Mouse (Mus musculus) stomach, embryonic 16.5 days (tissue): ENCODE measurements around the gene Gstp2. TPM values are rescaled to one million over a fixed set of nuclear protein-coding genes. Genes with fewer than 3 reads are reported as not detected.
"Not testable (repeated sequence)": the region's sequence is repeated elsewhere in the genome, so short reads cannot be mapped to it uniquely, and the experiment has no call there.

Experiments
- ATAC-seq: fragments of 200-750 bp; cut with Nextera tagmentation; 2 replicates; pipeline ENCODE4 v1.8.0; 2017; ENCODE audit warnings: moderate number of reproducible peaks, moderate TSS enrichment; ENCODE audit not compliant: insufficient read depth, low FRiP score
- H3K27ac ChIP-seq: fragments of 300-500 bp; sonication (generic); 2 replicates; pipeline ENCODE4 v1.5.1; 2014; ENCODE audit warnings: low read length
- H3K27me3 ChIP-seq: fragments of 300-500 bp; sonication (generic); 2 replicates; pipeline ENCODE4 v1.6.1; 2014; ENCODE audit warnings: low read length, control low read depth, mixed read lengths; ENCODE audit not compliant: control insufficient read depth, insufficient read depth
- H3K36me3 ChIP-seq: fragments of 300-500 bp; sonication (generic); 2 replicates; pipeline ENCODE4 v1.6.1; 2014; ENCODE audit warnings: low read length; ENCODE audit not compliant: control insufficient read depth, insufficient read depth
- H3K4me1 ChIP-seq: fragments of 300-500 bp; sonication (generic); 2 replicates; pipeline ENCODE4 v1.6.1; 2014; ENCODE audit warnings: low read length, control low read depth, mixed read lengths; ENCODE audit not compliant: control insufficient read depth, insufficient read depth
- H3K4me2 ChIP-seq: fragments of 300-500 bp; sonication (generic); 2 replicates; pipeline ENCODE4 v1.6.1; 2014; ENCODE audit warnings: low read depth, low read length, mixed read lengths
- H3K4me3 ChIP-seq: fragments of 300-500 bp; sonication (generic); replicated peaks from 2 replicates; pipeline ENCODE4 v1.5.1; 2014; ENCODE audit warnings: mild to moderate bottlenecking, low read length
- H3K9ac ChIP-seq: fragments of 300-500 bp; sonication (generic); 2 replicates; pipeline ENCODE4 v1.6.1; 2014; ENCODE audit warnings: low read length
- H3K9me3 ChIP-seq: fragments of 300-500 bp; sonication (generic); replicated peaks from 2 replicates; pipeline ENCODE4 v1.6.1; 2016; ENCODE audit warnings: low read length, control low read depth; ENCODE audit not compliant: control insufficient read depth
- WGBS: fragments of 180-500 bp; shearing (Covaris S2); extraction: QIAGEN DNeasy Blood & Tissue Kit; methylation state at CpG from one replicate; pipeline ENCODE4 v1.1.7; 2014; 5-methylcytosine and 5-hydroxymethylcytosine counted together
- polyA plus RNA-seq: library from polyadenylated mRNA; unstranded; fragments of >200 nt; fragmentation: Nextera tagmentation; extraction: Ambion mirVana; gene quantifications from 2 replicates; pipeline ENCODE4 v1.2.1, GENCODE M21; 2015

Gene Gstp2
- polyA plus RNA-seq, 1 experiment from 2014 or later, result 28.7 TPM

GRCm38 (mm10) chr19:4064501-4064900 lies 18.7 kb upstream of the Gstp2 start:
- H3K27me3 ChIP-seq, H3K9ac ChIP-seq, H3K27ac ChIP-seq, H3K4me1 ChIP-seq, H3K4me3 ChIP-seq, H3K36me3 ChIP-seq, ATAC-seq, H3K4me2 ChIP-seq, H3K9me3 ChIP-seq: not testable (repeated sequence)
- WGBS, result 0% methylated on average over 2 of the region's 11 CpGs

- WGBS, result 54% methylated on average over 3 of the region's 4 CpGs
- ATAC-seq, H3K27ac ChIP-seq: not testable (repeated sequence)
Observed at GRCm38 (mm10) chr19:4063357-4063756, 17.5 kb upstream of the Gstp2 start.

GRCm38 (mm10) chr19:4060899-4061465 lies 15.2 kb upstream of the Gstp2 start:
- no peak for ATAC-seq
- H3K4me2 ChIP-seq, result no peak overlapping the region
- H3K4me1 ChIP-seq, result no peaks in the 10 kb centered on the region
- H3K9ac ChIP-seq, result no peak overlapping the region
- no peaks in the 10 kb centered on the region for H3K36me3 ChIP-seq
- no peaks in the 10 kb centered on the region for H3K27me3 ChIP-seq
- H3K9me3 ChIP-seq, result no peaks in the 10 kb centered on the region
- H3K27ac ChIP-seq, result no peak overlapping the region
- no peak overlapping the region for H3K4me3 ChIP-seq
- whole genome bisulfite sequencing, result 90% methylated on average over 5 of the region's 6 CpGs

More at GRCm38 (mm10) chr19:4063357-4063756, 17.5 kb upstream of the Gstp2 start:
- not testable (repeated sequence) for H3K9me3 ChIP-seq, H3K36me3 ChIP-seq, H3K4me2 ChIP-seq, H3K27me3 ChIP-seq, H3K9ac ChIP-seq, H3K4me1 ChIP-seq, H3K4me3 ChIP-seq

DNA sequence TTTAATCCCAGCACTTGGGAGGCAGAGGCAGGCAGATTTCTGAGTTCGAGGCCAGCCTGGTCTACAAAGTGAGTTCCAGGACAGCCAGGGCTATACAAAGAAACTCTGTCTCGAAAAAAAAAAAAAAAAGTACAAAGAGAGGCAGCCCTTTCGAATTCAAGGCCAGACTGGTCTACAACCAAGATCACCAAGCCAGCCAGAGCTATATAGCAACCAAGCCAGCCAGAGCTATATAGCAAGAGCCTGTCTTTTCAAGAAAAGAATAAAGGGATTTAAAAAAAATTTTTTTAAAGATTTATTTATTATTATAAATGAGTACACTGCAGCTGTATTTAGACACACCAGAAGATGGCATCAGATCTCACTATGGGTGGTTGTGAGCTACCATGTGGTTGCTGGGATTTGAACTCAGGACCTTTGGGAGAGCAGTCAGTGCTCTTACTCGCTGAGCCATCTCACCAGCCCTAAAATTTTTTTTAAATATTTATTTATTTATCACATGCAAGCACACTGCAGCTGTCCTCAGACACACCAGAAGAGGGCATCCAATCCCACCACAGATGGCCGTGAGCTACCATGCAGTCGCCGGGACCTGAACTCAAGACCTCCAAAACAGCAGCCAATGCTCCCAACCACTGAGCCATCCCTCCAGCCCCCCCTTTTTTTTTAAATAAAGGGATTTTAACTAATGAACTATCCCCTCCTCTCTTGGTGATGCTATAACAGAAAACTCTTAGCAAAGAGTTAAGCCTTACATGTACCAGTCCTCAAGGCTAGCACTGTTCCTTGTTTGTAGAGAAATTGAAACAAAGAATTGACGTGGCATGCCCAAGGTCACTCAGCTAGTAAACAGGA lies 14.4 kb upstream of the Gstp2 start:
- not testable (repeated sequence) for ATAC-seq, H3K4me2 ChIP-seq, H3K9me3 ChIP-seq, H3K36me3 ChIP-seq, H3K9ac ChIP-seq, H3K27me3 ChIP-seq, H3K4me1 ChIP-seq, H3K27ac ChIP-seq, H3K4me3 ChIP-seq
- 85% methylated on average over 8 of the region's 8 CpGs for WGBS

DNA sequence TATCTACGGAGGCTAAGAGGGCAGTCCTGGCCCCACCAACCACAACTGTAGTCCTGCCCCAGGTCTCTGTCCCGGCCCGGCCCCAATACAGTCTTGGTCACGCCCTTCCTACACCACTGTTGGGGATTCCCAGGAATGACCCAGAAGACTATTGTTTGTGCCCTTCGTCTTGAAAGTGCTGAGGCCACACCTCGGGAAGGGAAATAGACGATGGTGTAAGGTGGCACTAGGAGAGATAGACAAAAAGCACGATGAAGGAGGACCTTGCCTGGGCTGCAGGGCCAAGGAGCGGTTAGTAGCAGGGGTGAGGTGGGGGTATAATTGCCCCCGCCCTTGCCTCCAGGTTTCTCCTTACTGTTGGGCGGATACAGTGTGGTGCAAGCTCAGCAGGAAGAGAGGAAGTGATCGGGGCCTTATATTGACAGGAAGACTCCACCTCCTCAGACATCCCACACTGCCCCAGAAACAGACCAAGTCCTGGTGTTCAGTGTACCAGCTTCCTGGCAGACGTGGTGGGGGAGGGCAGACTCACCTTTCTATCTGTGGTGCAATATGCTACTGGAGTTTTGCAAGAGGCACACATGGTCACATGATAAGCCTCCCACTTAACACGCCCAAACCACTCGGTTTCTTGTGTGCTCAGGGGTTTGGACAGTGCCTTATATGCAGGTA lies 13.4 kb upstream of the Gstp2 start, which contains the start of gene Gstp3:
Gene Gstp3 (minus strand): TSS at position 501 of the 672 bp plus-strand sequence.
- Histone ChIP-seq H3K4me1 (0 out of 2 replicates have a peak, but pooled peaks cover 4% of the 10 kb centered on the region), H3K9ac (no peak within 1 kb of the TSS), H3K27ac (peak within 1 kb of the TSS; percentile 33; the same call in 1 of the 2 replicates), H3K27me3 (no peaks in the 10 kb centered on the region), H3K9me3 (no peaks in the 10 kb centered on the region), H3K4me2 (no peak within 1 kb of the TSS), H3K36me3 (no peaks in the 10 kb centered on the region), H3K4me3 (no peak within 1 kb of the TSS)
- 62% methylated on average over 15 of the region's 15 CpGs for WGBS
- ATAC-seq, result peak; percentile 72

DNA sequence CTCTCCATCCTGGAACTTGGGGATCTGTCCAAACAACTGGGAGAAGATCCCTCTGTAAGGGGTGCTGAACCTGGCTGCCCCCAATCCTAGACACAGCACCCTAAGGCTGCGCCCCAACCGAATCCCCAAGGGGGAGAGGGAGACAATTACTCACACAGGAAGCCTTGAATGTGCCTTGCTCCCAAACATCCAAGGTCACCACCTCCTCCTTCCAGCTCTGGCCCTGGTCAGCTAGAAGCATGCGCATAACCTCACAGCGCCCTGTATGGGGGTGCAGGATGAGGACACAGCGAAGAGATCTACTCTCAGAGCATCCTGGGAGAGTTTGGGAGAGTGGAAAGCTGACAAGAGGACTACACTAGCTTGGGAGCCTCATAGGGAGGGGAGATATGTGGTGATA lies 12.8 kb upstream of the Gstp2 start:
- Histone ChIP-seq H3K4me3 (no peak overlapping the region), H3K4me2 (no peak overlapping the region), H3K27me3 (no peaks in the 10 kb centered on the region), H3K4me1 (0 out of 2 replicates have a peak, but pooled peaks cover 4% of the 10 kb centered on the region), H3K36me3 (no peaks in the 10 kb centered on the region), H3K9me3 (no peaks in the 10 kb centered on the region), H3K9ac (no peak overlapping the region), H3K27ac (no peak overlapping the region)
- WGBS, result 87% methylated on average over 5 of the region's 5 CpGs
- no peak for ATAC-seq

- no peak overlapping the region for H3K4me2 ChIP-seq
- 89% methylated on average over 7 of the region's 7 CpGs for WGBS
- ATAC-seq, result no peak
Observed at GRCm38 (mm10) chr19:4057962-4058361, 12.1 kb upstream of the Gstp2 start.

DNA sequence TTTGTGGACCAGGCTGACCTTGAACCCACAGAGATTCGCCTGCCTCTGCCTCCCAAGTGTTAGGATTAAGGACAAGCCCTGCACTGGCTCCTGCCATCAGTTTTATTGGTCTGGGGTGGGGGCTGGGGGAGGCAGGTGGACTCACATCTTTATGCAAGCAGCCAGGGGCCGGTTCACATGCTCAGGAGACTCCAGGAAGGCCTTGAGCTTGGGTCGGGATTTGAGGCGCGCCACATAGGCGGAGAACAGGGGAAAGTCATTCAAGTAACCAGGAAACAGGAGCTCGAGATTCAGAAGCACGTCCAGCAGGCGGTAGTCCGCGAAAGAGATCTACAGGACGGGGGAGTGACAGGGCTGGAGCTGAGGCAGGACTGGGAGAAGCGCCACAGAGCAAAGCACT lies 11.6 kb upstream of the Gstp2 start:
- Histone ChIP-seq H3K27ac (no peak overlapping the region), H3K9ac (no peak overlapping the region), H3K4me2 (no peak overlapping the region), H3K4me1 (0 out of 2 replicates have a peak, but pooled peaks cover 4% of the 10 kb centered on the region), H3K27me3 (no peaks in the 10 kb centered on the region), H3K9me3 (no peaks in the 10 kb centered on the region), H3K4me3 (no peak overlapping the region), H3K36me3 (no peaks in the 10 kb centered on the region)
- no peak for ATAC-seq
- 83% methylated on average over 13 of the region's 13 CpGs for WGBS

More at GRCm38 (mm10) chr19:4057962-4058361, 12.1 kb upstream of the Gstp2 start:
- Histone ChIP-seq H3K27ac (no peak overlapping the region), H3K9me3 (no peaks in the 10 kb centered on the region), H3K9ac (no peak overlapping the region), H3K4me3 (no peak overlapping the region), H3K27me3 (no peaks in the 10 kb centered on the region), H3K36me3 (no peaks in the 10 kb centered on the region), H3K4me1 (0 out of 2 replicates have a peak, but pooled peaks cover 4% of the 10 kb centered on the region)

- no peak for ATAC-seq
- Histone ChIP-seq H3K27me3 (no peaks in the 10 kb centered on the region), H3K4me1 (0 out of 2 replicates have a peak, but pooled peaks cover 4% of the 10 kb centered on the region), H3K4me2 (no peak overlapping the region), H3K9ac (no peak overlapping the region), H3K36me3 (no peaks in the 10 kb centered on the region), H3K27ac (no peak overlapping the region), H3K9me3 (no peaks in the 10 kb centered on the region), H3K4me3 (no peak overlapping the region)
- WGBS, result 57% methylated on average over 4 of the region's 4 CpGs
Observed at GRCm38 (mm10) chr19:4056727-4057126, 10.9 kb upstream of the Gstp2 start.
